Mouse (Mus musculus): ENCODE measurements at regions not wholly inside any gene's neighbourhood (a gene's known extent, or its start where the extent isn't known, plus 50 kb on each side); places are given as distances from the start of the nearest gene placed in this dataset.
"Not testable (repeated sequence)": the region's sequence is repeated elsewhere in the genome, so short reads cannot be mapped to it uniquely, and the experiment has no call there.

- intact Hi-C loops (cut with DNase I) = no loop called here
Measured at GRCm38 (mm10) chr5:101497698-101498048, 167.1 kb downstream of the Nkx6-1 start.

DNA sequence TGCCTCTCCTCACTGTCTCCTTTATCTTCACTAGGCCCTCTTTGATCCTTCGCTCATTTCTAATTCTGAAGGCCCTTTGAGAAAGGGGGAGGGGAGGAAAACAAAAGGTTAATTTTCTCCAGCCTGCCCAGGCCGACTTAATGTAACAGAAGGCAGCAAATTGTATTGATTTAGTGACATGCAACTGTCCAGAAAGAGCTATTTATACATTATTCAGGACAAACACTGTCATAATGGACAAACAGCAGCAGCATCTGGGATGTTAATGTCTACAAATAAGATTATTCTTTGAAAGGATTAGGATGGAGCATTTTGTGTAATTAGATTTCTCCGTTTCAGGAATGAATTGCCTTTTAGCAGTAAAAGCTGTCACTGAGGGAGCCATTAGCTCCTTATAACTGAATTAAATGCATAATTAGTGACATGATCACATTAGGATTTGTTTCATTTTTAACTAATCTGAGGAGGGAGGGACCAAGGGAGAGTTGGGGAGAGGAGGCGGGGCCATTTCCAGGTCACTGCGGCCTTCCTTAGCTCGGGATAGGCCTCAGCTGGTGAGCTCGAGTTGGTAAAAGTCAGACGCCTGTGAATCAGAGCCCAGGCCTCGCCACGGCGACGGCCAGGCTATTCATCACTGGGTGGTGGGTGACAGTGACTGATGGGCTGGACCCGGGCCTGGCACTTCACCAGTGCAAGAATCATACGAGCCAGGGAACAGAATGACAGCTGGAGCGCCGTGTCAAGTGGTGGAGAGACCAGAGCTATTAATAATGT is 167.7 kb downstream of the Nkx6-1 start:
- intact Hi-C loops (cut with DNase I) = no loop called here

DNA sequence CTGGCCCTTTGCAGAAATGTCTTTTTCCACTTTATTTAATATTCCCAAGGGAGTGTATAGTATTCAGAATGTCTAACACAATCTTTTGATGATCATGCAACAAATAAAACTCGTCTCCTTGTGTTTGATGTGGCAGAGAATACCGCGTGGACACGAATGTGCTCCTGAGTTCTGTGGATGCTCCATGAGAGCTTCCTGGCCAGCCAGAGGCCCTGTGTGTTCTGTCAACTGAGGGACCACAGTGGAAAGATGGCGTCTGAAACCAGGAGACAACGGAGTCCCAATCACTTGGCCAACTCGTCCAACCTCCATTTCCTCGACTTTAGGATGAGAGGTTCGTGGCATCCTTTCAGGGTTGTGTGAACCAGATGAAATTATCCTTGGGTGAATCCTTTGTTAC is 168.6 kb downstream of the Nkx6-1 start:
- intact Hi-C loops (cut with DNase I) = no loop called here

- intact Hi-C loops (cut with DNase I) = no loop called here
Measured at GRCm38 (mm10) chr5:101445792-101446191, 219.0 kb downstream of the Nkx6-1 start.

GRCm38 (mm10) chr5:101441782-101442181 is 223.0 kb downstream of the Nkx6-1 start:
- intact Hi-C loops (cut with DNase I) = no loop called here

GRCm38 (mm10) chr5:101437666-101438299 is 227.0 kb downstream of the Nkx6-1 start:
- intact Hi-C loops (cut with DNase I) = no loop called here

- intact Hi-C loops (cut with DNase I) = no loop called here
Measured at GRCm38 (mm10) chr5:101426067-101426771, 238.6 kb downstream of the Nkx6-1 start.

GRCm38 (mm10) chr5:101384316-101384715 is 280.5 kb downstream of the Nkx6-1 start:
- intact Hi-C loops (cut with DNase I) = no loop called here

GRCm38 (mm10) chr5:101381361-101381760 is 283.4 kb downstream of the Nkx6-1 start:
- intact Hi-C loops (cut with DNase I) = no loop called here

GRCm38 (mm10) chr5:101376657-101377056 is 288.1 kb downstream of the Nkx6-1 start:
- intact Hi-C loops (cut with DNase I) = no loop called here

DNA sequence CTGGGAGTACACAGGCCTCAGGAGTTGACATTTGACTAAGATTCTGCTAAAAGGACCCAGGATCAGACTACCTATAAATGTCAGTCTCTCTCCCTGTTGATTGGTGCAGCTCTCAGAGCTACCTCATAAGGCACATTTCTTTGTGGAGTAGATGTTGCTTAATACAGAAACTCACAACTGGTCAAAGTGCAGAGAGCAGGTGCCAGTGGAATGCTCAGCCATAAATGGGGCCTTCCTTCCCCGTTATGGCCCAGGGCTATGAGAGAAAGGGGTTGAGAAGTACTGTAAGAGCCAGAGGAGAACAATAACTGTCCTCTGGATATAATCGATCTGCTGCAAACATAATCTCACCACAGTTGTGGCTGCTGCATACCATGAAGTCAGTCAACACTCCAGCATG is 290.7 kb downstream of the Nkx6-1 start:
- intact Hi-C loops (cut with DNase I) = no loop called here

- intact Hi-C loops (cut with DNase I) = no loop called here
Measured at GRCm38 (mm10) chr5:101372204-101372603, 292.6 kb downstream of the Nkx6-1 start.

- intact Hi-C loops (cut with DNase I) = loop anchor here (5.0 kb wide), 1 partner anchor 302 kb away; no protein-coding TSS in a partner anchor
Measured at GRCm38 (mm10) chr5:101365364-101365763, 299.4 kb downstream of the Nkx6-1 start.

DNA sequence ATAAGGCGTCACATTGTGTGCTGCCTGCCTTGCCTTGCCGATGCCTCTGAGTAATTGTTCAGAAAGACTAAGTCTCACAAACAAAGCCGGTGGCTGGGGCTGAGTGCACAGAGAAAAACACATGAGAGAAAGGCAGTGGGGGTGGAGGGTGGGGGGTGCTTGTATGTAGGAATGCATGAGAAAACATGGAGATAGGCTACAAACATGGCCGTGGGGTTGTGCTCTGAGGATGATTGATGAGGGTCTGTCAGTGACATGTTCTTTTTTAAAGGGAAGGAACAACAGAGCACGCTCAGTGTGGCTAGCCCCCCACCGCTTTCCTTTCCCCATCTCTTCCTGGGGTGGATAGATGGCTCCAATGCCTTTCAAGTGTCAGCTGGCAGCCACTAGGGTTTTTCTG is 304.8 kb downstream of the Nkx6-1 start:
- intact Hi-C loops (cut with DNase I) = no loop called here

GRCm38 (mm10) chr5:101345406-101345805 is 319.4 kb downstream of the Nkx6-1 start:
- intact Hi-C loops (cut with DNase I) = no loop called here

GRCm38 (mm10) chr5:101336361-101336760 is 328.4 kb downstream of the Nkx6-1 start:
- intact Hi-C loops (cut with DNase I) = not testable (repeated sequence)

DNA sequence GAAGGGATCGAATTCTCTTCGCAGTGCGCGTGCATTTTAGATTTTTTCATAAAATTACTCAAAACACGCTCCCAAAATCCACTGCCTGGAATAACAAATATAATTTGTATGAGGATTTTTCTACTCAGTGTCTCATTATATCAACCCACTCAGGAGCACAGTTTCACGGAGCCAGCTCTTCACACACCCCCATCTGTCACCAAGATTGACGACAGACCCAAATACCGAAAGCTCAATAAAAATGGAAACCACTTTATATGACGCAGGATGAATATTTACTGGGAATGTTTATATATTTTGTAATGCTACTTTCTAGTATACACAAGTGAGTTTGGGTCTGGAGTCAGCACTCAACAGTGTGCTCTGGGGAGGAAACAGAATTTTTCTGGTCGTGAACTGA is 333.0 kb downstream of the Nkx6-1 start:
- intact Hi-C loops (cut with DNase I) = no loop called here

GRCm38 (mm10) chr5:101326122-101326521 is 338.7 kb downstream of the Nkx6-1 start:
- intact Hi-C loops (cut with DNase I) = no loop called here

GRCm38 (mm10) chr5:101323041-101323950 is 341.5 kb downstream of the Nkx6-1 start:
- intact Hi-C loops (cut with DNase I) = no loop called here

DNA sequence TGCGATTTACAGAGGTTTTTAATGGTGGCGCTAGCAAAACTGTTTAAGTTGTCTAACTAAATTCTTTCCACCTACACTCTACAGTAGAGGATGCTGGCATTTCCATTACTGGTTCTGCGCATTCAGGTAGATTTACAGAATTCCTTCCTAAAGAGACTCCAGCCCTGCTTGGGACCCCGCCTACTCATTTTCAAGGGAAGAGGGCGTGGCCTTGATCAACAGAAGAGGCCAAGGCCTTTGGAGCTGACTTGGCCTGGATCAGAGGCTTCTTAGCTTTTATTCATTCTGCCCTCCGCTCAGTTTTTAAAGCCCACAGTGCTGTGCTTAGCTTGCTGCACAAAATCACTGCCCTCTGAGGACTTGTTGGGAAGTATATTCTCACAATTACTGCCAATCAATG is 364.8 kb downstream of the Nkx6-1 start:
- intact Hi-C loops (cut with DNase I) = no loop called here

DNA sequence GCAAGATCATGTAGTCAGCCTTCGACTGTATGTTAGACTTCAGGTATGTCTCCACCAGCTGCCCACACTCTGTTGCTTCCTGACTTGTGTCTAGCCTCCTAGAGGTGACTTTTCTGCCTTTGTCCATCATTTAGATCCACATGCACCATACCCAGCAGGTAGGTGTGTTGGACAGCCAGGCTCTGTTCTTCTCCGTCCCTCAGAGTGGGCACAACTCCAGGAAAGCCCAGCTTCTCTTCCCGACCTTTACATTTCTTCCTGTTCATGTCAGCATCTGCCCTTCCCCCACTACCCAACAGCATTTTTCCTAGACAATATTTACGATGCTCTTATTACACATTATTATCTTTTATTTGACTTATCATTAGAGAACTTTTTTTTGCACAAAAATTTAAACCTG is 366.4 kb downstream of the Nkx6-1 start:
- intact Hi-C loops (cut with DNase I) = no loop called here

All from adrenal gland (tissue).